Mouse (Mus musculus) neural tube, embryonic 12.5 days (tissue): ENCODE data around the gene Zfp874b. TPM values are rescaled to one million over a fixed set of nuclear protein-coding genes. Genes with fewer than 3 reads are reported as not detected.
A peak's percentile ranks its signal among the peaks of the same experiment; 100 is the strongest.
"Not testable (repeated sequence)": the region's sequence is repeated elsewhere in the genome, so short reads cannot be mapped to it uniquely, and the experiment has no call there.

Source experiments
- ATAC-seq: fragments of 200-750 bp; cut with Nextera tagmentation; 2 replicates; pipeline ENCODE4 v1.8.0; 2017; ENCODE audit warnings: low read depth, mild to moderate bottlenecking, moderate TSS enrichment, moderate library complexity; ENCODE audit not compliant: low FRiP score
- H3K27ac ChIP-seq: fragments of 300-500 bp; sonication (generic); 2 replicates; pipeline ENCODE4 v1.5.1; 2016
- H3K27me3 ChIP-seq: fragments of 300-500 bp; sonication (generic); replicated peaks from 2 replicates; pipeline ENCODE4 v1.6.1; 2016; ENCODE audit warnings: mild to moderate bottlenecking
- H3K36me3 ChIP-seq: fragments of 300-500 bp; sonication (generic); 2 replicates; pipeline ENCODE4 v1.6.1; 2016; ENCODE audit warnings: mild to moderate bottlenecking
- H3K4me1 ChIP-seq: fragments of 300-500 bp; sonication (generic); 2 replicates; pipeline ENCODE4 v1.6.1; 2016
- H3K4me2 ChIP-seq: fragments of 300-500 bp; sonication (generic); replicated peaks from 2 replicates; pipeline ENCODE4 v1.6.1; 2016; ENCODE audit warnings: mild to moderate bottlenecking
- H3K4me3 ChIP-seq: fragments of 300-500 bp; sonication (generic); 2 replicates; pipeline ENCODE4 v1.5.1; 2016
- H3K9ac ChIP-seq: fragments of 300-500 bp; sonication (generic); 2 replicates; pipeline ENCODE4 v1.6.1; 2016; ENCODE audit warnings: mild to moderate bottlenecking
- H3K9me3 ChIP-seq: fragments of 300-500 bp; sonication (generic); 2 replicates; pipeline ENCODE4 v1.6.1; 2016; ENCODE audit warnings: mild to moderate bottlenecking
- WGBS: fragments of 180-500 bp; shearing (Covaris S2); methylation state at CpG from one replicate; pipeline ENCODE4 v1.1.7; 2016; 5-methylcytosine and 5-hydroxymethylcytosine counted together
- polyA plus RNA-seq: library from polyadenylated mRNA; unstranded; fragments of >200 nt; fragmentation: Nextera tagmentation; extraction: Ambion mirVana; gene quantifications from 2 replicates; pipeline ENCODE4 v1.2.1, GENCODE M21; 2016

The Zfp874b gene
- polyA plus RNA-seq: 2.2 TPM in 2 replicates

DNA sequence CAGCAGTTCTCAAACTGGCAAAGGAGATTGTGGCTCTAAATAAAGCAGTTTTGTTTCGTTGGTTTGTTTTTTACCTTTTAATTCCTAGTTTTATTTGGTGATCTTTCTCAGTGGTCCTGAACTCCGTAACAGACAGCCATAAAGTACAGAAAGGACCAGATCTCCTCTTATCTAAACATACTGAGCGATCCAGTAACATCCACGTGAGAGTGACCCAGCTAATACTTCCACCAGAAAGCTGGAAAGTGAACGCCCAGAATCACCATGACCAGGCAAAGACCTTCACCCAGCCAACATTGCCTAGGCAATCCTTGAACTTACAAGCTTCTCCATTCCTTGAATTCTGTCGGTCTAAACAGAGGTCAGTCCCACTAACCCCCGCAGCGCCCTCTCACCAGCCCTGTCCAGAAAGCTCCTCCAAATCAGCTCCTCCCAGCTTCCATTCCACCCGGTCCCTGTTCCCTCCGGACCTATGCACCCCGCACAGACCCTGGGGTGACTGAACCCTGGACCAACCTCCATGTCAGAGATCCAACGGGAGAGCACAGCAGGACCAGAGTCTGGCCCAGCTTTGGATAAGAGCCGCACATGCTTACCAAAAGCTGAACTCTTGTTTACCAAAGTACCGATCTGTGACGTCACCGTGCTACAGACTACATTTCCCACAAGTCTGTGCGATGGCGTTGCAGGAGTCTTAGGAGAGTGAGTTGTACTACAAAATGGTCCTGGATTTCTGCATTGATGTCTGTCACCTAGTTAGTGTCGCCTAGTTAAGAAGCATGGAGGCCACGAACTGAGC, at the start of gene Zfp874b:
TSS of gene Zfp874b (minus strand) at position 634 of the 799 bp plus-strand sequence.
- H3K36me3 ChIP-seq: peaks cover 6% of the 10 kb centered on the region
- H3K4me2 ChIP-seq: peak within 1 kb of the TSS; percentile 70
- H3K27me3 ChIP-seq: no peaks in the 10 kb centered on the region
- 5% methylated on average over 20 of the region's 20 CpGs for WGBS
- peak; percentile 90 for ATAC-seq
- no peaks in the 10 kb centered on the region for H3K9me3 ChIP-seq
- no peak within 1 kb of the TSS for H3K27ac ChIP-seq
- H3K4me3 ChIP-seq: peak within 1 kb of the TSS; percentile 57
- no peaks in the 10 kb centered on the region for H3K4me1 ChIP-seq
- H3K9ac ChIP-seq: peak within 1 kb of the TSS; percentile 49

DNA sequence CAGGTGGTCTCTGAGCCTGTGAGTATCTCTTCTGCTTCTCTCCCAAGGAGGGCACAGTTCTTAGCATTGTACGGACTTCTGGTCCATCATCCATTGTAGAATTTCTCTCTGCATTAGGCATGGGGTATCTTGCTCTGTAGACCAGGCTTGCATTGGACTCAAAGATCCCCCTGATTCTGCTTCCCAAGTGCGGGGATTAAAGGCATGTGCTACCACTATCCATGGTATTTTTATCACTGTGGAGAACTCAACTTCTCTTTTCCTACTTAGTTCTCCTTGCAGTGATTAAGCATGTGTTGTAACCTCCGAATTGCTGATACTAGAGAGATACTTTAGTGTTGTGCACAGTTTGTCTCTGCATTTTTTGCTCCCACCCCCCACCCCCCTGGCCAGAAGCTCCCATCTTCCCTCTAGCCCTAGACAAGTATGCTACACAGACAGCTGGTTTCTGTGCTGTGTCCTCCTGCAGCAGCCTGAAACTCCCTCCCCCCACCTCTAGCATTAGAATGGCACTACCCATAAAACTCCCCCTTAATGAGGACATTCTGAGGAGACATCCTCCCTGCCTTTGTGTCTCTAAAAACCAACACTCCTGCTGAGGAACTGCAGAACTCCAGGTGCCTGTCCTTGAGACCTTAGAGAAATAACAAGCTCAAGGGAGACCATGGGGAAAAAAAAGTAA, 43.1 kb upstream of the Zfp874b start:
- Histone ChIP-seq H3K27ac (no peak overlapping the region), H3K4me2 (no peak overlapping the region), H3K9me3 (no peaks in the 10 kb centered on the region), H3K9ac (no peak overlapping the region), H3K4me3 (no peak overlapping the region), H3K36me3 (no peaks in the 10 kb centered on the region), H3K4me1 (peaks cover 12% of the 10 kb centered on the region; the same call in 1 of the 2 replicates), H3K27me3 (no peaks in the 10 kb centered on the region)
- ATAC-seq: no peak
- WGBS: 51% methylated on average over 3 of the region's 3 CpGs

DNA sequence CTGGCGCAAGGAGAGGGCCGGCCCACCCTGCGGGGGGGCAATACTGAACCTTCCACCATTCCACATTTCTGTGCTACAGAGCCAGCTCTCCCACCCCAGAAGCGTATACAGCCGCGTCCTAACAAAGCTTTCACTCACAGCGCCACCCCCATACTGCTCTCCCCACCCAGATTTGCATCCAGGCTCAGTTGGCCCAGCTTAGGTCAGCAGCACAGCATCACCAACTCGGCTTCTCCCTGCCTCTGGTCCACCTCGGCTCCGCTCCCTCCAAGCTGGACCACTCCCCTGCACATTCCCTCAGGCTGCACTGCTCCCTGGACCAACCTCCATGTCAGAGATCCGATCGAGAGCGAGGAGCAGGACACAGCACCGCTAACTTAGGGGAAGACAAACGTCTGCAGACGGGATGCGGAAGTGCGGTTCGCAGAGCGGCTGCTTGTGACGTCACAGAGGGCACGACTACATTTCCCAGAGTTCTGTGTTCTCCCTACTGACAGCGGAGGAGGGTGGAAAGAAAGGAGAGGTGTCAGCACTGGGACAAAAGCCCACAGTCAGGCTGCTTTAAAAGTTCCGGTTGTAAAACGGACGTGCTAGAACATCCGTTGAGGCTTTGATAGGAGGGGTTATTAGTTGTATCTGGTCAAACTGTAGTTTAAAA, 41.8 kb upstream of the Zfp874b start, which contains the start of the genes Gm26965 and Zfp87:
TSS of gene Gm26965 (minus strand) at position 399 of the 658 bp plus-strand sequence.
TSS of gene Zfp87 (minus strand) at position 425 of the 658 bp plus-strand sequence.
- under 1% methylated on average over 27 of the region's 27 CpGs for WGBS
- ATAC-seq: peak; percentile 98
- Histone ChIP-seq H3K27me3 (no peaks in the 10 kb centered on the region), H3K36me3 (peaks cover 1% of the 10 kb centered on the region), H3K4me3 (peak within 1 kb of the TSS; percentile 72), H3K27ac (0 out of 2 replicates have a peak within 1 kb of the TSS, but pooled peaks have one; percentile 9), H3K4me2 (peak within 1 kb of the TSS; percentile 74), H3K9ac (peak within 1 kb of the TSS; percentile 80), H3K9me3 (no peaks in the 10 kb centered on the region), H3K4me1 (peaks cover 12% of the 10 kb centered on the region; the same call in 1 of the 2 replicates)

DNA sequence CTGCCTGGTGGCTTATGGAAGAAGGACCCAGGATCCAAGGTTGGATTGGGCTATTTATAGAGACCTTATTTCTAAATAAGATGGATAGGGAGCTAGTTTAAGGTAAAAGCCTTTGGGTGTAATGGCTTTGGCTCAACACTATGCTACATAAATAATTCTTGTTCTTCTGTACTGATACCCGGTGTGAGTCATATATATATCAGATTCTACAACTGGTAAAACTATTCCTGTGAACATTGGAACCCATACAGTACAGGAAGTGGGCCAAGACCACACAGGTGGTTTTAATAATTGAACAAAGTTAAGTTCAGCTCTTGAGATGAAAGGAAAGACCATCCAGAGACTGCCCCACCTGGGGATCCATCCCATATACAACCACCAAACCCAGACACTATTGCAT, 16.9 kb upstream of the Zfp874b start:
- peak; percentile 19 for ATAC-seq
- WGBS: 78% methylated on average over 1 of the region's 1 CpGs
- Histone ChIP-seq H3K9ac (no peak overlapping the region), H3K27me3 (no peaks in the 10 kb centered on the region), H3K27ac (no peak overlapping the region), H3K4me1 (peaks cover 7% of the 10 kb centered on the region), H3K4me3 (no peak overlapping the region), H3K9me3 (no peaks in the 10 kb centered on the region), H3K36me3 (no peaks in the 10 kb centered on the region), H3K4me2 (no peak overlapping the region)

DNA sequence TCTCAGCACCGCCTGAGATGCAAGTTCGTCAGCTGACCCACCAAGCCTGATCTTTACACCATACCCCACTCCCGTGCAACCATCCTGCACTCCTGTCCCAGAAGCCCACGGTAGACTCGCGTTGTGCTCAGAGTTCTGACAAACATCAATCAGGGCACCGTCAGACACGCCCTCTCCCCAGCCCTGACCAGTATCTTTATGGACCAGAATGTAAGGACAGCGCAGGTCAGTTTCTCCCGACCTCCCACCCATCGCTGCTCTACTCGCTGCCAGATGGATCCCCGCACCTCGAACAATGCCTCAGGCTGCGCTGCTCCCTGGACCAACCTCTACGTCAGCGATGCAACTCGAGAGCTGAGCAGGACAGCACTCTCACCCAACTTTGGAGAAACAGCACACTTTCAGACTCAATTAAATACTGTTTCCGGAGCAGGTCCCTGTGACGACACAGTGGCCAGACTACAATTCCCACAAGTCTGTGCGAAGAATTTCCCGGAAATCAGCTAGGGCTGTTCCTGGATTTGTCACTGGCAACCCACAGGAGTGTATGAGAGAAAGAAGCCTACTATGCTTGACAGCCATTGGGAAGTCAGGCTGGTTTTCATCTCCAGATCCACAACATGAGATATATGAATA, 16.1 kb upstream of the Zfp874b start, which contains the start of gene Zfp58:
TSS of gene Zfp58 (minus strand) at position 472 of the 636 bp plus-strand sequence.
- peaks cover 7% of the 10 kb centered on the region for H3K4me1 ChIP-seq
- H3K9me3 ChIP-seq: no peaks in the 10 kb centered on the region
- H3K4me2 ChIP-seq: peak within 1 kb of the TSS; percentile 82
- WGBS: under 1% methylated on average over 22 of the region's 22 CpGs
- no peaks in the 10 kb centered on the region for H3K27me3 ChIP-seq
- ATAC-seq: peak; percentile 95
- H3K36me3 ChIP-seq: peaks cover 2% of the 10 kb centered on the region; the same call in 1 of the 2 replicates
- peak within 1 kb of the TSS; percentile 65 for H3K9ac ChIP-seq
- H3K4me3 ChIP-seq: peak within 1 kb of the TSS; percentile 75
- no peak within 1 kb of the TSS for H3K27ac ChIP-seq

DNA sequence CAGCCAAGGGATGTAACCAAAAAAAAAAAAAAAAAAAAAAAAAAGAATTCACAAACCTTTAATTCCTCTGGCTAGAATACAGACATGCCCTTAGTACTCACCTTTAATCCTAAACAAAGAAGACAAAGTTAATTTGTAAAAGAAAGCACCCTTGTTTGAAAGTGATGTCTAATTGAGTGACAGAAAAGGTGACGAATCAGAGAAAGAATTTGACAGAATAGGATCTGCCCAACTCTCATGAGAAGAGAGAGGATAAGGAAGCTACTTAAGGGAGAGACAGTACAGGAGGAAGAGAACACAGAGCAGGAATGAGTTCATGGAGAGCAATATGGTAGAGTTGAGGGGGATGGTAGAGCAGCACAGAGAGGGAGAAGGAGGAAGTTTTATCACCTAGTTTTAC, 11.6 kb upstream of the Zfp874b start:
- ATAC-seq: no peak
- no peak overlapping the region for H3K4me2 ChIP-seq
- 93% methylated on average over 1 of the region's 1 CpGs for WGBS
- no peak overlapping the region for H3K4me3 ChIP-seq
- peaks cover 7% of the 10 kb centered on the region for H3K4me1 ChIP-seq
- peaks cover 14% of the 10 kb centered on the region for H3K9me3 ChIP-seq
- H3K9ac ChIP-seq: no peak overlapping the region
- no peak overlapping the region for H3K27ac ChIP-seq
- no peaks in the 10 kb centered on the region for H3K27me3 ChIP-seq
- H3K36me3 ChIP-seq: peaks cover 44% of the 10 kb centered on the region

DNA sequence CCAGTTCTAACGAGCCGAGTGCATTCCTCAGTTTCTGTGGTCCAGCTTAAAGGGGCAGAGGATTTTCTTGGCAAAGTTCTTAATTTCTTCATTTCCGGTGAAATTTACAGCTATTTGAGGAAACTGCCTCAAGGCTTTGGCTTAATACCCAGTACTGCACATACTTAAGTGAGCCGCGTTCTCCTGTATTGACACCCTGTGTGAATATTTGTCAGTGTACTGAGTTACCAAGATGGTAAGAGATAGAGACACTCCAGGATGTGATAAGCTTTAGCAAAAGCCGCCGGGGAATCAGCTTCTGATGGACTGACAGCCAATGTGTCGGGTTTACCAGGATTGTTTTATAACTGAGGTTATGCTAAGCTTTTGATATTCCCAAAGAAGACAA, 360 bp upstream of the Zfp874b start:
- peak; percentile 75 for ATAC-seq
- WGBS: 48% methylated on average over 8 of the region's 8 CpGs
- peak overlapping the region; percentile 70 for H3K4me2 ChIP-seq
- peak overlapping the region; percentile 57 for H3K4me3 ChIP-seq
- H3K27ac ChIP-seq: no peak overlapping the region
- H3K9me3 ChIP-seq: no peaks in the 10 kb centered on the region
- H3K27me3 ChIP-seq: no peaks in the 10 kb centered on the region
- H3K4me1 ChIP-seq: no peaks in the 10 kb centered on the region
- H3K9ac ChIP-seq: peak overlapping the region; percentile 49
- peaks cover 10% of the 10 kb centered on the region for H3K36me3 ChIP-seq

DNA sequence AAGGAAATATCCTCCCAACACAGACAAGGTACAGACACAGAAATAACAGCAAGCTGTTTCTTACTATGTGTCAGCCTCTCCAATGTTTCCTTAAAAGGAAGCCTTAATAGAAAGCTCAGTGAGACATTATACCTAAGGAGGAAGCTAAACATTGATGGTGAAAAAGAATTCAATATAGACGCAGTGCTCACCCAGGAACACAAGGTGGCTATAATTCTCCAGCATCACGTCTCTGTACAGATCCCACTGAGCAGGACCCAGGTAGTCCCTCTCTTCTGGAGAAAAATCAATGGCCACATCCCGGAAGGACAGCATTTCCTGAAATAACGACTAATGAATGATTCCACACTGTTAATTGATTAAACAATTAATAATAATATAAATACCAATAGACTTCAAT, 2.5 kb downstream of the Zfp874b start:
- no peak for ATAC-seq
- H3K9ac ChIP-seq: no peak overlapping the region
- H3K4me2 ChIP-seq: no peak overlapping the region
- no peaks in the 10 kb centered on the region for H3K36me3 ChIP-seq
- H3K27ac ChIP-seq: no peak overlapping the region
- no peaks in the 10 kb centered on the region for H3K9me3 ChIP-seq
- H3K4me3 ChIP-seq: no peak overlapping the region
- H3K27me3 ChIP-seq: no peaks in the 10 kb centered on the region
- no peaks in the 10 kb centered on the region for H3K4me1 ChIP-seq
- WGBS: 72% methylated on average over 4 of the region's 4 CpGs

DNA sequence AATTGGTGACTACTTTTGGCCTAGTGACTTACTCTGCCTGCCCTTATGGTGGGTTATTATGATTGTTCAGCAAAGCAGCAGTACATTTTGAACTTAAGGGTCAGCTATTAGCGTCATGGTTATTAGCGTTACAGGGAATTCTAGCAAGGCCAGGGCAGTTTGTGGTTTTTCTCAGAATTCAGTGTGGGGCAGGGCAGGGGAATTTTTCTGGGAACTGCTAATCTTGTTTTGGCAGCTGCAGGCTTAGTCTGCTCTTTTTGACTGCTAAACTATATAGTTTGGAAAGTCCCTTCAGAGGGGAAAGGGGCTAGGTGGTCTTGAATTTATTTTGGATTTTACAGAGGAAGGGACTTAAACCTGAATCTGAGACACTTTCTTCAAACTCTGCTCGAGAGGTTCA, 14.8 kb downstream of the Zfp874b start:
- 93% methylated on average over 3 of the region's 3 CpGs for WGBS
- H3K36me3 ChIP-seq: peaks cover 5% of the 10 kb centered on the region

DNA sequence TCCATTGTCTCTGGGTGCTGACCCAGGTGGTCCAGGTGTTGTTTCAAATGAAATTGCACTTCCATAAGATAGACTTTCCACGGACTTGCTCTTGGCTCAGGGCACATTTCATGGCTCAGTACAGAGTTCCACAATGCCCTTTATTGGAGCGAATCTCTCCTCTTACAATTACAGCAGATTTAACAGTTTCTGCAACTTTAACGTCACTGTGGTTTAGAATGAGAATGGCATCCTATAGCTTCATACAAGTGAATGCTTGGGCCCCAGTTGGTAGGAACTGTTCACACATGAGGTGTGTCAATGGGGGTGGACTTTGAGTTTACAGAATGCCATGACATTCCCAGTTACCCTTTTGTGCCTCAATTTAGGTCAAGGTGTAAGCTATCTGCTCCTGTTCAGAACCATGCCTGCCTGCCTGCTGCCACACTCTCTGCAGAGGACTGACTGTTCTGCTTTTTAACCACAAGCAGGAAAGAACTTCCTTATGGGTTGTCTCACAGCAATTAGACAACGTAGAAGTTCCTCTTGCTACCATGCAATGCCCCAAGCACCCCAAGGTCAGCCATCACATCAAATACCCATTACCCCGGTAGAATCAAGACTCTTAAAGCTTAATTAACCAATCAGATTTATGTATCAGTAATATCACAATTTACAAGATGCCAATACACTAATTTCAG, 20.4 kb downstream of the Zfp874b start:
- not testable (repeated sequence) for H3K27ac ChIP-seq, H3K4me3 ChIP-seq, H3K4me1 ChIP-seq, ATAC-seq, H3K9me3 ChIP-seq, H3K4me2 ChIP-seq, H3K9ac ChIP-seq, H3K27me3 ChIP-seq, H3K36me3 ChIP-seq
- 92% methylated on average over 3 of the region's 5 CpGs for WGBS

More for the DNA sequence above, 14.8 kb downstream of the Zfp874b start:
- Histone ChIP-seq H3K27ac (no peak overlapping the region), H3K9ac (no peak overlapping the region), H3K4me3 (no peak overlapping the region), H3K27me3 (no peaks in the 10 kb centered on the region), H3K9me3 (no peaks in the 10 kb centered on the region), H3K4me1 (no peaks in the 10 kb centered on the region), H3K4me2 (no peak overlapping the region)
- no peak for ATAC-seq

DNA sequence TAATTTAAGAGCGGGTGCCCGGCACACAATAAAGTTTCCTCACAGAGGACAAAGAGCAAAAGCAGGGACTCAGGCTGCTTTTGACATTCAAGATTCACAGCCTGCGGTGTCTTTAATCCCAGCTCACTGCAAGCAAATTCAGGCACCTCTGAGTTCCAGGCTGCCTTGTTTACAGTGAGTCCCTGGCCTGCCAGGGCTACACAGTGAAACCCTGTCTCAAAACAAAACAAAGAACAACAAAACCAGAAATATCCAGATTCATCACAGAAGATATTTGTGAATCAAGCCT, 32.1 kb downstream of the Zfp874b start:
- Histone ChIP-seq H3K27ac (no peak overlapping the region), H3K9me3 (no peaks in the 10 kb centered on the region), H3K4me1 (peaks cover 11% of the 10 kb centered on the region; the same call in 1 of the 2 replicates), H3K9ac (peak overlapping the region; percentile 53; the same call in 1 of the 2 replicates), H3K4me3 (peak overlapping the region; percentile 54), H3K36me3 (peaks cover 3% of the 10 kb centered on the region; the same call in 1 of the 2 replicates), H3K27me3 (no peaks in the 10 kb centered on the region), H3K4me2 (peak overlapping the region; percentile 75)
- 9% methylated on average over 3 of the region's 3 CpGs for WGBS
- ATAC-seq: peak; percentile 31
